Mouse (Mus musculus): ENCODE measurements around the gene Pdp2.

Pdp2 gene

DNA sequence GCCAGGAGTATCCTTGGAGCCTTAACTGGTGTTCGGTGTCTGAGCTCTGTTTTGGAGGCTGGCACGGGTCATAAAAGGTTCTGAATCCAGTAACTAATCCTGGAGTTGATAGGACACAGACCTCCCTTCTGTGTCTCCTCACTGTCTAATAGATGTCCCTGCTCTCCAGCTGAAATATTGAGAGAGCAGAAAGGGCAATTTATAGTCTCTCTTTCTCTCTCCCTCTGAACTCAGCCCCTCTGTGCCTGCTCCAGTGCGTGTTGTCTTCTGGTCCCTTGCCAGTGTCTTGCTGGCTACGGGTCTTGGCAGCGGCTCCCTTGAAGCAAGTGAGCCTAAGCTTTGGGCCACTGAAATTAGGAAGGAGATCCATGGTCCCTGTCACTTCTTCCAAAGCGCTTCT lies 6.4 kb downstream of the Pdp2 start:
- no peak for DNase-seq (ENCODE audit: low read depth)

DNA sequence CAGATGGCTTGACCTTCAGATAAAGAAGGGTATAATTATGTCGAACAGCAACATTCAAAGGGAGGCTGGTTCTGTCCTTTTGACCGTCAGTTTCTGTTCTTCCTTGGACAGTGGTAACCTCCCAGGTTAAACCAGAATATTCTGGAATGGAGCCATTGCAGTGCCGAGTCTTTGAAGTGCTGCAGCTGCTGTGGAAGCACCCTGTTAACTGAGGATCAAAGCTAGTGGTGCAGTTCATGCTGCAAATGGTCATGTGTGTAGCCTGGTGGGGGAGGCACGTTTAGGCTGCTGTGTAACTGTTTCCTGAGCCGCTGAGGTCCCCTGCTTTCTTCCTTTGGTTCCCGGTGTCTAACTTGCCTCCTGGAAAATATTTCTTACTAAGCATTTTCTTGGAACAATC lies 7.2 kb downstream of the Pdp2 start:
- no peak for DNase-seq (ENCODE audit: low read depth)

DNA sequence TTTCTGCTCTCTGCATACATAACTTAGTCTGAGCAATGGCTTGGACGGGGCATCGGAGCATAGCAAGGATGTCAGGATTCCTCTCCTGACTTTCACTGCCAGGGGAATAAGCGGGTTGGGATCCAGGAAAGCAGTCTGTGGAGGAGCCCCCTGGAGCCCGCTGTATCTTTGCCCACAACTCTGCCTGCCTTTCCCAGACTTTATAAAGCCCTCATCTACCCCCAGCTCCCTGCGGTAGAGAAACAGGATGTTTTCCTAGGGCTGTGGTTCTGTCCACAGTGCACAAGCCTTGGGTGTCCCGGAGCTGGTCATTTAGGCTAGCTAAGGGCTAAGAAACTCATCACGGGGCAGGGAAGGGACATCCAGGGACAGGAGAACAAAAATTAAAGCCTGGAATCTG lies 10.1 kb downstream of the Pdp2 start:
- no peak for DNase-seq (ENCODE audit: low read depth)

DNA sequence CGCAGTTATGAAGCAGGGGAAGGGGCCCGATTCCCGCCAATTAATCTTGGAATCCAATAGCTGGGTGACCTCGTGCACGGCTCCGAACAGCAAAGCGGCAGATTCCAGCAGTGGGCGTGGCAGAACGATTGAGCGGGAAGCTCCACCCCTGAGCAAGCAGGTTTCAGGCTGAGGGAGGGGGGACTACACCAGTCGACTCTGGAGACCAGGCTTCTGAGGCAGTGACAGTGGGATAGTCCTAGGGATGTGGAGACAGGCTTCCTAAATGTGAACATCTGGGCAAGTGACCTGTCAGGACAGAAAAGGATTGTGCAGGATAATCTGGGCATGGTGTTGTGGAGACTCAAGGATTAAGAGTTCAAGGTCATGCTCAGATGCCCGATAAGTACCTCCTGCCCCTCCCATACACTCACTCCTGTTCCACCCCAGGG lies 10.7 kb downstream of the Pdp2 start:
- no peak for DNase-seq (ENCODE audit: low read depth)

DNA sequence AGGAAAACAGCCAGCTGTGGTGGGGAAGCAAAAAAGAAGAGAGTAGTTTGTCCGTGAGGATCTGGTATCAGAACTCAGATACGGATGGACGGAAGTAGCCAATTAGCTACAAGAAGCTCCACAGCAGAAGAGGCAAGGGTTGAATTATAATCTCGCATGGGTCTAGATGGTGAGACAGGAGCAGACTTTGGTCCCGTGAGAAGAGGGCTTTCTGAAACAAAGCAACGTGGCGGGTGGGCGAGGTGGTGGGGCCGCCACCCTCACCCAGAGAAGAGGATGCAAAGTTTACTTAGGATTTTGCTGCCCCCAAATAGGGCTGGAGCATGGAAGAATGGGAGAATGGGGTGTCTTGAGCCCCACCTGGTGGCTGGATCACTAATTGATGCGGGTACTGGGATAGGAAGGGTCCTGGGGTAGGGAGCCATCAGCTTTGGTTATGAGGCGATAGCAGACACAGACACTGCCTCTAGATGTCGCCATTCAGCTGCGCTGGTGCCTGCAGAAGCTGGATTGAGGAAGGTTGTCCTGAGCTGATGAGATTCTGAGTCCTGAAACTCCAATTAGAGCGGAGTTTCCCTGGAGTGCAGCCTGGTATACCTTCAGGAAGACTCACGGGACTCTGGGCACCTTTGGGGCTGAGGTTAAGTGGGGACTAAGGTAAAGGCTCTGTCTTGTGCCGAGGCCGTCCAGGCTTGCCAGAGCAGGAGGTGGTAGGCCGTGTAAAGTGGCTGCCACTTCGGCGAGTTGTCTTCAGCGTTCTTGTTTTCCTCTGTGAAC lies 11.4 kb downstream of the Pdp2 start:
- DNase-seq (ENCODE audit: low read depth): peak; percentile 84

DNA sequence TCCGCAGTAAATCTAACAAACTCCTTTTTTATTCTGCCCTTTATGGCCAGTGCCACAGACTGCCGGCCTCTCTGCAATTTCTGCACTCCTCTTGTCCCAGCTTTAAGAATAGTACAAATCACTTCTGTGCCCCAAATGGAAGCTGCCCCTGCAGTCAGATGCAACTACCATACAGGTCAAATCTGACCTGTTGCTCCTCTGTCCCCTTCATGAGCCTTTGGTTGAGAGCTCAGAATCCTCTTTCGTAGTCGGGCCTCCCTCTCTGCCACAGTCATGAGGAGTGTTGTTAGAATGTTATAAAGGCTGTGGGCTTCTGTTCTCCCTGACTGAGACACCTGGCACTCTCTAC lies 12.0 kb downstream of the Pdp2 start:
- DNase-seq (ENCODE audit: low read depth): no peak

DNA sequence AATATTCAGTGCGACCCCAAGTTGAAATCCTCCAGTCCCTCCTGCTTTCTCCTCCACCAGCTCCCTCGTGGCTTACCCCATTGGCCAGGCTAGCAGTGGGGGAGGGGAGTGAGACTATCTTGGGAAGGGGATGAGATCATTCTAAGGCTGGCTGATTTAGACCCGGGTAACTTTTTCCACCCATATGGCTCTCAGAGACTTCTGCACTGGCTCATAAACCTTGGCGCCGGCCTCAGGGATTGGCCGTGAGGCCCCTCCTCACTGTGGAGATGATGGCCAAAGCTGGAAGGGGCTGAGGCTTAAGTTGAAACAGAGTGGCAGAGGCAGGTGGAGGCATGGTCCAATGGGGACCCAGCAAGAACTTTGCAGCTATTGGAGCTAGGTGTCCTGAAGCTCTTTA lies 15.1 kb downstream of the Pdp2 start:
- no peak for DNase-seq (ENCODE audit: low read depth)

DNA sequence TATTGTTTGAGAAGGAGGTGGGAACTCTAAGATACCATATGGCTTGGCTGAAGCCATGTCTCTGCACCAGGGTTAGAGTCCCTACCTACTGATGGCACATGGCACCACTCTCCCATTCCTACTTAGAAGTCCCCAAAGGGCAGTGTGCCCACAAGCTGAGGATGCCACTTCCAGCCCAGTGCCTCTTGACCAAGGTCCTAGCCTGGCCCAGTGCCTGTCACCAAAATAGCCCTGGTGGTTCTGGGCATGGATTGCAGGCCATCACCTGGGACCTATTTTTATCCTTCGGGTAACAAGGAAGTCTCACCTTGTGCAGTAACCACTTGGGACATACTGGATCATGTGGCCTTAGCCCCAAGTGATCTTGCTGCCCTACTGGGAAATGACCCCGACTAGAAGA lies 16.7 kb downstream of the Pdp2 start:
- no peak for DNase-seq (ENCODE audit: low read depth)

DNA sequence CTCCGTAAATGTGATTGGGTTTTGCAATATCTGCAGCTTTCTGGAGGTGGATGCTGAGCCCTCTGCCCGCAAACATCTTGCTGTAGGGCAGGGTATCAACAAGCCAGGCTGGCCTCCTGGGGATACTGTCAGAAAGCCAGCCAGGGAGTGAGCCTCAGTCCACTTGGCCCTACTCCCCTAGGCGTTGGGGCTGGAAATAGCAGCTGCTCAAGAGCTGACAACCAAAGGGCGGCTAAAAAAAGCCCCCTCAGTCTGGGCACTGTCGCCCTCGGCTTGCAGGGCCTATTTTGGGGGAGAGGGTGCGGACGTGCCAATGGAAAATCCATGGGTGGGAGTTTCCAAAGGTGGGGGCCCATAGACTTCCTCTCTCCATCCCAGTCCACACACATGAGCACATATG lies 18.0 kb downstream of the Pdp2 start:
- no peak for DNase-seq (ENCODE audit: low read depth)

DNA sequence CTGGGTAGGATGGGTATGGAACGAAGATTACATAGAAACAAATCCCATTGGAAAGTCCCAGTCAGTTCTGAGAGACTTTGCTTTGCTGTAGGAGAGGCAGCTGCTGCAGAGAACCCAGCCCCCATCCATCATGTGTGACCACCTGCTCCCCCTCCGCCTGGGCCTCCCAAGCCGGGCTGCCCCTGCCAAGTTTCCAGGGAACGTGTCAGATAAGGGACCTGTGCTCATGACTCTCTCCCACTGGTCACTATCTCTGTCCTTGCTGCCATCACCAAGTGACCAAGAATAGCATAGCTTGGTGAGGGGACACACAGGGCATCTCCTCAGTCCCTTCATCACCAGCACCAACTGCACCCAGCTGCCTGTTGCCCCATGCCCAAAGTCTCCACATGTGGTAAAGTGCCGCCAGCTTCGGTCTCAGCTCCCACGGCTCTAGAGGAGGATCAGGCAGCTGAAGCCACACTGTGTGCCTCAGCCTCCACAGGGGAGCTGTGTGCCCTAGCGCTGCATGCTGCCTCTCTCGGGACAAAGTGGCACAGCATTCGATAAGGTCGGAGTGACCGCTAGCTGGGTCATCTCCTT lies 19.0 kb downstream of the Pdp2 start:
- no peak for DNase-seq (ENCODE audit: low read depth)

DNA sequence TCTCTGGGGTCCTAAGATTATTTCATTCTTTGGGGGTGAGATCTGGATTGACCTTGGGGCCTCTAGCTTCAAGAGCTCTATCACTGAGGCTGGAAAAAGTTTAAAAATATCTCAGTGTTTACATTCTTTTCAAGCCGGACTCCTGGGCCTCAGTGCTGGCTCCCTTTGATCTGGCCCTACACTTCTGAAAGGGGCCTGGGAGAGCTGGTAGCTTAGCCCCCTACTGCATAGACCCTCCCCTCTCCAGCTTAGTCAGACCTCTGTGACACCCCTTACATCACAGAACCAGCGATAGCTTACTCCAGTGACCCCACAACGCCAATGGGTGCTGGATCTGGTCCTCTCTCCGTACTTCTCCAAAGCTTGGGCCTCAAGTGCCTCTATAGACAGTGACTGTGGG lies 20.4 kb downstream of the Pdp2 start:
- DNase-seq (ENCODE audit: low read depth): no peak

DNA sequence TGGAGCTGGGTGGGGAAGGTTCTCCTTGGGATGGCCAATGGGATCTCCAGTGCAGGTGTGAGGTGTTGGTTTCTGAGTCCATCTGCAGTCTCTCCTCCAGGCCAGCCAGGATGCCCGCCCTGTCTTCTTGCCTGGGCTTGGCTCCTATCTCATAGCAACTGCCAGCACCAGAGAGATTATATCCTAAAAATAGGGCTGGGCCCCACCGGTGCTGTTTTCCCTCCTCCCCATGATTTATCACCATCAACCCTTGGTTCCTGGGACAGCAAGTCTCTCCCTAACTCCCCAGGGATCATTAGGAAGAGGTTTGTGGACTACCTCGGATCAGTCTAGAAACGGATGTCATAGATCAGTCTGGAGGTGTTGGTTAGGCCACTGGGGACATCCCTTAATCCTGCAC lies 21.9 kb downstream of the Pdp2 start:
- DNase-seq (ENCODE audit: low read depth): no peak

DNA sequence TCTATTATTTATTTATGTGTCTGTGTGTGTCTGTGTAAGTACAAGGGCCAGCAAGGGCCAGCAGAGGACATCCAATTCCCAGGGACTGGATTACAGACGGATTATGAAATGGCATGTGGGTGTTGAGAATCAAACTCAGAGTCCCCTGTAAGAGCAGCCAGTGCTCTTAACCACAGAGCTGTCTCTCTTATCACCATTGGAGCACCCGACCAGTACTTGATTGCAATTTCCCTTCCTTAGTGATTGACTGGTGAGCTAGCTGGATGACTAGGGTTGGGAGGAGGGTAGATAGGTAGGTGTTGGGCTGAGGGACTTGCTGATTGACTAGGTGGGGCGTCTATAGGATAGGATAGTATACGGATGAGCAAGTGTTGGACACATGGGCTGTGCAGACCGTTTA lies 29.5 kb downstream of the Pdp2 start:
- DNase-seq (ENCODE audit: low read depth): no peak

DNA sequence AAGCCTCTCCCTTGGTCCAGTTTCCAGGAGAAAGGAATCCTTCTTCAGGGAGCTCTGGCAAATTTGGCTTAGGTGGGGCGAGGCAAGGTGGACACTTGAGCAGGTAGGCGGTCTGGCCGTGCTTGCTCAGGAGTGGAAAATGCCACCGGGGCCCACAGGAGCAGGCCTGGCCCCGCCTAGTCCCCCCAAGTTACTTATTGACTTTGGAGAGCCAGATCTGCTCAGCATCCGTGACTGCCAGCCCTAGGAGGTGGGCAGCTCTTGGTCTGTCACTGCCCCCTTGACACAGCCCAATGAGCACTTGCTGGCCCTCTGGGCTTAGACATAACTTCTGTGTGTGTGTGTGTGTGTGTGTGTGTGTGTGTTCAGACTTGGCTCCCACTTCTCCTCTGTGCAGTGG lies 32.9 kb downstream of the Pdp2 start, which contains the start of gene Cdh16:
Gene Cdh16, minus strand, starts transcription at position 236 of the 400 bp plus-strand sequence.
- DNase-seq (ENCODE audit: low read depth): no peak

DNA sequence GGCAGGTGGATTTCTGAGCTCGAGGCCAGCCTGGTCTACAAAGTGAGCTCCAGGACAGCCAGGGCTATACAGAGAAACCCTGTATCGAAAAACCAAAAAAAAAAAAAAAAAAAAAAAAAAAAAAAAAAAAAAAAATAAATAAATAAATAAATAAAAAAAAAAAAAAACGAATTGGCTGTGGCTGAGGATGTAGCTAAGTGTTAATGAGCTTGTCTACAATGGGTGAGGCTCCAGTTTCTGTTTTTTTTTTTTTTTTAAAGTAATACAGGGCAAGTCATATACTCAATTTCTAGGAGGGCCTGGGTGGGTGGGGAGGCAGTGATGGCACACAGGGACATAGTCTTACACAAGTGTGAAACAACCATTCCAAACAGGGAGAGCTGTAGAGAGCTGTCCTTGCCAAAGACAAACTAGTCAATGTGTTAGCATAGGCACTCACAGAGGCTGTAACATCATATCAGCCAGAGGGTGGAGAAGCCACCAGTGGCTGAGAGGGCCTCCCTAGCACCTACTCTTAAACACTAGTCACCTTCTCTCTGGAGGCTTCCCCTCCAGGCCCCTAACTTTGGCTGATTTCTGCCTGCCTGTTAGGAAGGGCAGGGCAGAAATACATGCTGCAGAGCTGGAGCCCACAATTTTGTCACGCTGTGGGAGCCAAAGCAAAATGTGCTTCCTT lies 36.0 kb downstream of the Pdp2 start:
- DNase-seq (ENCODE audit: low read depth): no peak

DNA sequence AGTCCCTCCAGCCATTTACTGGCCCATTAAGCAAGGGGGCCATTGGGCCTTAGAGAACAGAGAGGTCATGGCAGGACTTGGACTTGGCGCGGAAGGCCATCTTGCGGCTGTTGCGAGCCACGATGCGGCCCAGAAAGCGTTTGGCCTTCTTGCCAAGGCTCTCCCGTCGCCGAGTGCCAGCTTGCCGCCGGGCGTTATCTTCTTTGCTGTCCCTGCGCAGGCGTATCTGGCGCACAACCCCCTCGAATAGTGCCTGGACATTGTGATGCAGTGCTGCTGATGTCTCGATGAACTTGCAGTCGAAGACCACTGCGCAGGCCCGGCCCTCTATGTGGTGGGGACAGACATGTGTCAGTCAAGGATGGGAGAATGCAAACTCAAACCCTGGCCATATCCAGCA lies 37.2 kb downstream of the Pdp2 start:
- DNase-seq (ENCODE audit: low read depth): no peak

DNA sequence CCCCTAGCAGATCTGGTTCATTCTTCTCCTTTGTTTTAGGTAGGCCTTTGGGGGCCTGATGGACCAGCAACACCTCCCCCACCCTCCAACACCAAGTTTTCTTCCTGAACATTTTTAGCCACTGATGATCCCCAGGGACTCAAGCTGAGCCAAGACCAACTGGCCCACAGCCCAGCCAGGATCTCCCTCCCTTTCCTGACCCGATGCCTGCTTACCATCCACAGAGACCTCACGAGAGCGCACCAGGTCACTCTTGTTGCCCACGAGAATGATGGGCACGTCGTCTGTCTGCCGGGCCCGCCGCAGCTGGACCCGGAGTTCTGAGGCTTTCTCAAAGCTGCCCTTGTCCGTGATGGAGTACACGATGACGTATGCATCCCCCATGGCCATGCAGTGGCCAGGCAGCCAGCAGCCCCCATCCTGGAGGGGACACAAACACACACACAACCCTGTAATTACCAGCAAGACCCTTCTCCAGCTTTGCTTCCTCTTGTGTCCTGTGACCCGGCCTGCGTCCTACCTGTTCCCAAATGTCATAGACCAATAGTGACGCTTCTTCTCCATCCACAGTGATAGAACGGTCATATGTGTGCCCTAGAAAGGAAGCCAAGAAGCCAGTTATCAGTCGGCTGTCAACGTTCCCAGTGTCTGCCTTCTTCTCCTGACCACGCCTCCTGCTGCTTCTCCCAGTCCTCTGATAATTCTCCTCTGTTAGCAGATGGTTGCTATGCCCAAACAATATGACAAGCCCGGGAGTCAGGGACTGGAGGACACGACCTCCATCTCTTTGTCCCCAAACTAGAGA lies 38.3 kb downstream of the Pdp2 start:
- DNase-seq (ENCODE audit: low read depth): no peak

DNA sequence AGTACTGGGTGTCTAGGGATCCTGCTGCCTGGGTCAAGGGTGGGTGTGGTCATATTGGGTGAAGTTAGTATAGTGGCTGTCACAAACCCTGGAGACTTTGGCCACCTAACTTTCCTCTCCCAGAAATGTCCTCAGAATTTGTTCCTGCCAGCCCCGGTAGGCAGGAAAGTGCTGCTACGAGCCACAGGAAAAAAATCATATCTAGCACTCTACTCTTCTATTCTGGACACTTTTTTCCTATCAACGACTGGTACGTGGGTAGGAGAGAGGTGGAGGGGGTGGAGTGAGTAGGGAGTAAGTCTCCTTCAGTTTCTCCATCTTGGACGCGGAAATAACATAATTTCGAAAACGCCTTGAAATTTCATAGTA lies 38.8 kb downstream of the Pdp2 start:
- no peak for DNase-seq (ENCODE audit: low read depth)

DNA sequence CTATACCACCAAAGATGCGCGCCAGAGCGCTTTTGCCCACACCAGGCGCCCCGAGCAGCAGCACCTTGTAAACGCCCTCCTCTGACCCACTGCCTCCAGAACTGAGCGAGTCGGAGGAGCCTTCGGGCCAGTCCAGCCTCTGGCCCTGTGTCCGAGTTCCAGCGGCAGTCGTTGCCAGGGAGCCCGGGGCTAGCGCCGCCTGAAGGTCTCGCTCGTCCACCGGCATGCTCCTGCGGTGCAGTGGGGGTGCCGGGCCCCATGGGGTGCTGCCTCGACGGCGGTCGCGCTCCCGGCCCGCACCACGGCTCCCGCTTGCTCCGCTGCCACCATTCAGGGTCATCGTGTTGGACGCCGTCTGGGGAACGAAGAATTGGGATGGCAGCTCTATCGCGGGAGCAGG lies 39.3 kb downstream of the Pdp2 start:
- DNase-seq (ENCODE audit: low read depth): no peak

DNA sequence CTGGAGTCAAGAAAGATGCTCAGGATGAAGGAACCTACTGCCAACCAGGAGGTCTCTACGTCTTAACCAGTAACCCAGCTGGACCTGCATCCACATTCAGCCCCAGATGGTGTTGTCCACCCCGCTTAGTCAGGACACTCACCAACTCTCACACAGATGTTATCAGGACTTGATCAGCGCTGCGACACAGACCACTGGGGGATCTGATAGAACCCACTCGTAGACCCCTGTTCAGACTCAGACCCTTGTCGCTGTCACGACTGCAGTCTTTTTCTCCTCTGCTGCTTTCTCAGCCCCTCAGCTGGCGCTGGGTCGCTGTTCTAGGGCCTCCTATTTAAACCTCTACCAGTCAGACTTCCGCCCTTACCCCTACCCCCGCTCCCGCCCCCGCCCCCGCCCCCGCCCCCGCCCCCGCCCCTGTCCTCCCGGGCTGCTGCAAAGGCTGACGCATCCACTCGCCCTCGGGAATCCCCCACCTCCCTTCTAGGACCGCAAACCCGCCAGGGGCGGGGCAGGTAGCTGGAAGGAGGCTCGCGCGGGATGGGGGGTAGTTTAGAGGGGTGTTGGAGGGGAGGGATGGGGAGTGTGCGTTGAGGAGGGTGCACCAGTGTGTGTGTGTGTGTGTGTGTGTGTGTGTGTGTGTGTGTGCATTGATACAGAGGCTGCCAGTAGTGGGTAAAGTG lies 39.9 kb downstream of the Pdp2 start, which contains the start of gene Rrad:
Gene Rrad, minus strand, starts transcription at position 347 of the 683 bp plus-strand sequence.
- peak; percentile 67 for DNase-seq (ENCODE audit: low read depth)

DNA sequence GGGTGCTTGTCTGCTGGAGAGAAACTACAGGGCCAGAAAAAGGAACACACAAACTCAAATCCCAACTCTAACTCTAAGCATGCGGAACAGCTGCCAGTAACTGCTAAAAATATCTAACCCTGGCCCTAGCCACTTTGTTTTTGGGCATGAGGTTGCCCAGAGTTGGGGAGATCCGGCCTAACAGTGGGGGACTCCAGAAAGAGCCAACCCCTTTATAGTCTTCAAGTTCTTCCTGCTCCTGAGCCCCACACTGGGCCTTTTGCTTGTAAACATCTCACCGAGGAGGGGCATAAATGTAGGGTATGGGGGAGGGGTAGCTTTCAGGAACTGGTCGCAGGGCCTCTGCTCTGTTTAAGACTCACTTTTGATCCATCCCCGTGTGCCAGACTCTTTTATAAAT lies 40.7 kb downstream of the Pdp2 start:
- DNase-seq (ENCODE audit: low read depth): no peak

DNA sequence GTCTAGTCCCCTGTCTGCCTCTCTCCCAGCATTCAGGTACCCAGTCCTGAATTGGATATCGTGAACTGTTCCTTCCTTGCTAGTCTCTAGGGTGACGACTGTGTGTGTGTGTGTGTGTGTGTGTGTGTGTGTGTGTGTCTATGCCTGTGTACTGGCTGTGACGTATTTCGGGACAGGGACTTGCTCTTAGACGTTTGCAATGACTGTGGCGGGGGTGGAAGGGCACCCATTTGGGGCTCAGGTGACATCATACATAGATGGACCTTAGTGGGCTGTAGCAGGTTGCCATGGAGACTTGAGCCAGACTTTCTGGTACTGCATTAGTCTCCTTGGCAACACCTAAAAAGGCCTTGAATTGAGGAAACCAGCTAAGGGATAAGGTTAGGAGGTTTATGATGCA lies 41.2 kb downstream of the Pdp2 start:
- DNase-seq (ENCODE audit: low read depth): no peak

Data from c-Kit-positive CD71-negative TER-119-negative erythroid progenitor cells, embryonic 14.5 days (primary cell).